Mouse (Mus musculus) olfactory bulb, adult 2 months (tissue): ENCODE measurements at regions not wholly inside any gene's neighbourhood (a gene's known extent, or its start where the extent isn't known, plus 50 kb on each side); places are given as distances from the start of the nearest gene placed in this dataset.

ENCODE experiments used
- CTCF ChIP-seq: fragments of 200-500 bp; IDR thresholded peaks from 2 replicates; pipeline ENCODE4 v1.5.1; 2012; ENCODE audit warnings: low read depth, mild to moderate bottlenecking, low read length, moderate library complexity; ENCODE audit not compliant: insufficient read depth
- POLR2A ChIP-seq: fragments of 200-500 bp; IDR thresholded peaks from 2 replicates; pipeline ENCODE4 v1.6.1; 2012; ENCODE audit warnings: mild to moderate bottlenecking, low read depth, low read length, moderate library complexity; ENCODE audit not compliant: insufficient read depth

- TF ChIP-seq CTCF = no peak
- TF ChIP-seq POLR2A = no peak
Observed at GRCm38 (mm10) chr7:135863581-135864426, 147.6 kb upstream of the Mki67 start.
